Mouse (Mus musculus): ENCODE data around the gene Tnr. TPM values are rescaled to one million over a fixed set of nuclear protein-coding genes. Genes with fewer than 3 reads are reported as not detected.

Tnr gene
- polyA plus RNA-seq, 1 experiment from 2014 or later = 0.50 TPM

GRCm38 (mm10) chr1:159524051-159524549 is 531 bp downstream of the Tnr start:
- Histone ChIP-seq H3K4me2 (replicated peaks) (peak overlapping the region; percentile 57), H3K27ac (replicated peaks) (no peak overlapping the region), H3K9me3 (no peaks in the 10 kb centered on the region), H3K27me3 (peaks cover 20% of the 10 kb centered on the region), H3K36me3 (no peaks in the 10 kb centered on the region), H3K4me3 (peak overlapping the region; percentile 32), H3K4me1 (peaks cover 11% of the 10 kb centered on the region; the same call in 1 of the 2 replicates), H3K9ac (replicated peaks) (peak overlapping the region; percentile 44; the same call in 1 of the 2 replicates)
- ATAC-seq (ENCODE audit: low FRiP score, low read depth) = peak; percentile 82
- 1% methylated on average over 18 of the region's 18 CpGs for WGBS

- H3K36me3 ChIP-seq = no peaks in the 10 kb centered on the region
- peaks cover 16% of the 10 kb centered on the region for H3K4me1 ChIP-seq
- no peak overlapping the region for H3K27ac ChIP-seq (replicated peaks)
- H3K4me2 ChIP-seq (replicated peaks) = no peak overlapping the region
- no peaks in the 10 kb centered on the region for H3K9me3 ChIP-seq
- 40% methylated on average over 4 of the region's 4 CpGs for WGBS
- no peak overlapping the region for H3K4me3 ChIP-seq
- H3K27me3 ChIP-seq = peaks cover 11% of the 10 kb centered on the region
- H3K9ac ChIP-seq (replicated peaks) = no peak overlapping the region
- ATAC-seq (ENCODE audit: low FRiP score, low read depth) = no peak
Measured at GRCm38 (mm10) chr1:159532841-159533569, 9.4 kb downstream of the Tnr start.

- H3K4me3 ChIP-seq = no peak overlapping the region
- H3K4me1 ChIP-seq = peaks cover 24% of the 10 kb centered on the region
- 2% methylated on average over 4 of the region's 4 CpGs for WGBS
- no peak overlapping the region for H3K4me2 ChIP-seq (replicated peaks)
- H3K27ac ChIP-seq (replicated peaks) = no peak overlapping the region
- peaks cover 11% of the 10 kb centered on the region for H3K27me3 ChIP-seq
- no peaks in the 10 kb centered on the region for H3K9me3 ChIP-seq
- H3K9ac ChIP-seq (replicated peaks) = no peak overlapping the region
- ATAC-seq (ENCODE audit: low FRiP score, low read depth) = no peak
- H3K36me3 ChIP-seq = no peaks in the 10 kb centered on the region
Measured at GRCm38 (mm10) chr1:159535582-159535981, 12.0 kb downstream of the Tnr start.

- Histone ChIP-seq H3K27me3 (peaks cover 11% of the 10 kb centered on the region), H3K27ac (replicated peaks) (no peak overlapping the region), H3K36me3 (no peaks in the 10 kb centered on the region), H3K9me3 (no peaks in the 10 kb centered on the region), H3K4me2 (replicated peaks) (no peak overlapping the region), H3K4me1 (peaks cover 24% of the 10 kb centered on the region), H3K4me3 (no peak overlapping the region), H3K9ac (replicated peaks) (no peak overlapping the region)
- ATAC-seq (ENCODE audit: low FRiP score, low read depth) = no peak; the same call in 1 of the 2 replicates
Measured at GRCm38 (mm10) chr1:159537541-159537940, 14.0 kb downstream of the Tnr start.

- no peak overlapping the region for H3K4me3 ChIP-seq
- no peaks in the 10 kb centered on the region for H3K9me3 ChIP-seq
- H3K4me1 ChIP-seq = peaks cover 24% of the 10 kb centered on the region
- WGBS = 12% methylated on average over 7 of the region's 7 CpGs
- peak; percentile 59 for ATAC-seq (ENCODE audit: low FRiP score, low read depth)
- peaks cover 11% of the 10 kb centered on the region for H3K27me3 ChIP-seq
- no peak overlapping the region for H3K4me2 ChIP-seq (replicated peaks)
- no peak overlapping the region for H3K27ac ChIP-seq (replicated peaks)
- no peaks in the 10 kb centered on the region for H3K36me3 ChIP-seq
- H3K9ac ChIP-seq (replicated peaks) = no peak overlapping the region
Measured at GRCm38 (mm10) chr1:159538076-159538475, 14.5 kb downstream of the Tnr start.

GRCm38 (mm10) chr1:159545470-159546145 is 22.0 kb downstream of the Tnr start:
- ATAC-seq (ENCODE audit: low FRiP score, low read depth) = peak; percentile 27; the same call in 1 of the 2 replicates
- WGBS = 56% methylated on average over 9 of the region's 9 CpGs
- peaks cover 11% of the 10 kb centered on the region; the same call in 1 of the 2 replicates for H3K4me1 ChIP-seq
- H3K27me3 ChIP-seq = peaks cover 7% of the 10 kb centered on the region; the same call in 1 of the 2 replicates
- no peak overlapping the region for H3K27ac ChIP-seq (replicated peaks)
- H3K9ac ChIP-seq (replicated peaks) = no peak overlapping the region
- no peaks in the 10 kb centered on the region for H3K36me3 ChIP-seq
- no peak overlapping the region for H3K4me3 ChIP-seq
- no peaks in the 10 kb centered on the region for H3K9me3 ChIP-seq
- no peak overlapping the region for H3K4me2 ChIP-seq (replicated peaks)

DNA sequence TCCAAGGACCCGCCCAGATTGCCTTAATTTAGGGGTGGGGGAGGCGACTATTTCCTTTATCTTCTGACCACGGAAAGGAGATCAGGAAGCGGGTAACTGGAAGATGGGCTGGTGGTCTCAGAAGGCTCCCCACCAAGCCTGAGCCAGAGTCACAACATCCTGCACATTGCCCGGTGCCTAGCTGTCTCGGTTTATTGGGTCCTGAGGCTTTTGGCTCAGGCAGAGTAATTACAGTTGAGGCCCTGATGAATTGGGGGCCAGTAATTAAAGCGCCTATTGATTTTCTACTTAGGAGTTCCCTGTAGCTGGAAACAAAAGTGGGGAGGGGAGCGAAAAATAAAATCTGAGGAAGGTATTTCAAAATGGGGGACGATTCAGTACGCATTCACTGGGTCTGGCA is 27.5 kb downstream of the Tnr start:
- H3K27ac ChIP-seq (replicated peaks) = no peak overlapping the region
- H3K4me3 ChIP-seq = no peak overlapping the region
- no peaks in the 10 kb centered on the region for H3K36me3 ChIP-seq
- H3K9me3 ChIP-seq = no peaks in the 10 kb centered on the region
- no peak overlapping the region for H3K4me2 ChIP-seq (replicated peaks)
- H3K9ac ChIP-seq (replicated peaks) = no peak overlapping the region
- peaks cover 18% of the 10 kb centered on the region; the same call in 1 of the 2 replicates for H3K27me3 ChIP-seq
- H3K4me1 ChIP-seq = peaks cover 15% of the 10 kb centered on the region
- ATAC-seq (ENCODE audit: low FRiP score, low read depth) = no peak
- WGBS = 64% methylated on average over 10 of the region's 10 CpGs

DNA sequence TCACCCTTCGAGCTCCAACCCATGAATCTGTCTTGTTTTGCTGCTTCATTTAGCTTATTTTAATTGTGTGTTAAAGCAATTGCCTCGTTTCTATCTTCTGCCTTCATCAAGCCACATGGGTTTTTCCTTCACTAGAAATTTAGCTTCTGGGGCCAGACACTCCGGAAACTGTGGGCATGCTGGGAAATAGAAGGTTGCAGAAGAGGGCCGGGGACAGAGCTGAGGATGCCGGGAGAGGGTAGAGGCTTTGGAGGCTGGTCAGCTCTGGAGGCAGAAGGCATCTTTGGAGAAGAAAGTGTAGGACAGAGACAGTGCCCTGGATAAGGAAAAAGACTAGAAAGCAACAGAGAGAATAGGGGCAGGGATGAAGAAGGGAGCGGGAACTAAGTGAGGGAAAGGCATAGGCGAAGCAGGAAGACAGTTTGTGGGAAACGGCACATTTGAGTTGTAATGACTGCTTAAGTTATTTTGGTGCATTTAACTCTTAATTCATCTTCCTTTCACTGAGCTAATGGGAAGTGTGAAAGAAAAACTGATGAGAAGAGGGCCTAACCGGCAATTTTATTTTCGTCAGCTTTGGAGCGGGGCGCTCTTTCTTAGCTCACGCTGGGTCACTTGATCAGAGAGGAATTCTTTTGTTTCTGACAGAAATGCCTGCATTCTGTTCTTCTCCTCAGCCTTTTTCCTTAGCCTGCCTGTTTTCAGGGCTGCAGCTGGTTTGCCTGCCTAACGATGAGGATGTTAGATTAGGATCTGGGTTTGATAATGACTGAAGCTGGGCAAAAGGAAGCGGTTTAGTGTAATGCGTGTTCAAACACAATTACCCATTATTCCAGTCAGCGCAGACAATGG is 28.2 kb downstream of the Tnr start:
- Histone ChIP-seq H3K27me3 (peaks cover 18% of the 10 kb centered on the region; the same call in 1 of the 2 replicates), H3K9ac (replicated peaks) (no peak overlapping the region), H3K27ac (replicated peaks) (peak overlapping the region; percentile 54; the same call in 1 of the 2 replicates), H3K4me3 (no peak overlapping the region), H3K4me1 (peaks cover 15% of the 10 kb centered on the region), H3K9me3 (no peaks in the 10 kb centered on the region), H3K36me3 (no peaks in the 10 kb centered on the region), H3K4me2 (replicated peaks) (peak overlapping the region; percentile 19; the same call in 1 of the 2 replicates)
- WGBS = 29% methylated on average over 17 of the region's 17 CpGs
- ATAC-seq (ENCODE audit: low FRiP score, low read depth) = peak; percentile 56; the same call in 1 of the 2 replicates

- Histone ChIP-seq H3K27me3 (no peaks in the 10 kb centered on the region; the same call in 1 of the 2 replicates), H3K4me3 (no peak overlapping the region), H3K4me1 (no peaks in the 10 kb centered on the region), H3K9ac (replicated peaks) (no peak overlapping the region), H3K36me3 (no peaks in the 10 kb centered on the region), H3K27ac (replicated peaks) (no peak overlapping the region), H3K9me3 (no peaks in the 10 kb centered on the region), H3K4me2 (replicated peaks) (no peak overlapping the region)
- no peak for ATAC-seq (ENCODE audit: low FRiP score, low read depth)
- 80% methylated on average over 3 of the region's 3 CpGs for WGBS
Measured at GRCm38 (mm10) chr1:159561616-159562015, 38.0 kb downstream of the Tnr start.

GRCm38 (mm10) chr1:159565129-159565528 is 41.6 kb downstream of the Tnr start:
- no peak overlapping the region for H3K9ac ChIP-seq (replicated peaks)
- 97% methylated on average over 1 of the region's 1 CpGs for WGBS
- ATAC-seq (ENCODE audit: low FRiP score, low read depth) = no peak
- no peaks in the 10 kb centered on the region for H3K9me3 ChIP-seq
- 0 out of 2 replicates have a peak, but pooled peaks cover 10% of the 10 kb centered on the region for H3K27me3 ChIP-seq
- peaks cover 4% of the 10 kb centered on the region for H3K4me1 ChIP-seq
- no peak overlapping the region for H3K4me3 ChIP-seq
- H3K36me3 ChIP-seq = no peaks in the 10 kb centered on the region
- no peak overlapping the region for H3K4me2 ChIP-seq (replicated peaks)
- no peak overlapping the region for H3K27ac ChIP-seq (replicated peaks)

DNA sequence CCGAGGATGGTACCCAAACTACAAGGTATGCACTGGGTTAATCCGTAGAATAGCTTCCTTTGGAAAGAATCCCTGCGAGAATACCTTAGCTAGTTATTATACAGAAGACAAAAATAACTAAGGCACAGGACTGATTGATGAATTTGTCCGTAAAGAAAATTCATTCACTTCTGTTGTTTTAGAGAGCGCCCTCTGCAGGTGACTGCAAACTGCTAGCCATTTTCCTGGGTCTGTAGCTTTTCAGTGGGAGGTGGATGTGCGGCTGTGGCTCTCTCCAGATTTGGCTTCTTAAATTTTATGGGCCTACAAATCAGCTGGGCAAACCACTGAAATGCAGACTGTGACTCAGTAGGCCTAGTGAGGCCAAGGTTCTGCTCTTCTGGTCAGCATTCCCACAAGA is 42.5 kb downstream of the Tnr start:
- Histone ChIP-seq H3K27me3 (0 out of 2 replicates have a peak, but pooled peaks cover 10% of the 10 kb centered on the region), H3K4me2 (replicated peaks) (no peak overlapping the region), H3K4me3 (no peak overlapping the region), H3K9ac (replicated peaks) (no peak overlapping the region), H3K27ac (replicated peaks) (no peak overlapping the region), H3K9me3 (no peaks in the 10 kb centered on the region), H3K36me3 (no peaks in the 10 kb centered on the region), H3K4me1 (peaks cover 12% of the 10 kb centered on the region)
- no peak for ATAC-seq (ENCODE audit: low FRiP score, low read depth)
- WGBS = 84% methylated on average over 6 of the region's 6 CpGs
